Mouse (Mus musculus) testis, postnatal 10 days (tissue): Measurements from ENCODE around the gene Gm6890.
"Not testable (repeated sequence)": the region's sequence is repeated elsewhere in the genome, so short reads cannot be mapped to it uniquely, and the experiment has no call there.

Experiments
- DNase-seq: peaks from one replicate; pipeline ENCODE4 v3.0.0; 2021; ENCODE audit warnings: low spot score

The Gm6890 gene

GRCm38 (mm10) chrX:74740627-74741026, at the start of gene Gm6890:
Gene Gm6890 (plus strand): TSS chrX:74740927.
- not testable (repeated sequence) for DNase-seq

GRCm38 (mm10) chrX:74726195-74726594, 14.5 kb upstream of the Gm6890 start:
- not testable (repeated sequence) for DNase-seq

GRCm38 (mm10) chrX:74770715-74771114, 30.0 kb downstream of the Gm6890 start:
- DNase-seq = not testable (repeated sequence)
